Mouse (Mus musculus) brain, embryonic 14.5 days (tissue): Measurements from ENCODE around the gene Abtb2.

ENCODE experiments used
- CTCF ChIP-seq: fragments of 200-500 bp; IDR thresholded peaks from 2 replicates; pipeline ENCODE4 v1.5.1; 2012; ENCODE audit warnings: inconsistent platforms, mild to moderate bottlenecking, moderate library complexity, borderline replicate concordance; ENCODE audit not compliant: insufficient read depth, insufficient read length; ENCODE audit errors: extremely low read depth
- POLR2A ChIP-seq: fragments of 200-500 bp; IDR thresholded peaks from 2 replicates; pipeline ENCODE4 v1.6.1; 2012; ENCODE audit warnings: mild to moderate bottlenecking, inconsistent platforms, borderline replicate concordance; ENCODE audit not compliant: poor library complexity, insufficient read depth, insufficient read length, severe bottlenecking; ENCODE audit errors: extremely low read depth

DNA sequence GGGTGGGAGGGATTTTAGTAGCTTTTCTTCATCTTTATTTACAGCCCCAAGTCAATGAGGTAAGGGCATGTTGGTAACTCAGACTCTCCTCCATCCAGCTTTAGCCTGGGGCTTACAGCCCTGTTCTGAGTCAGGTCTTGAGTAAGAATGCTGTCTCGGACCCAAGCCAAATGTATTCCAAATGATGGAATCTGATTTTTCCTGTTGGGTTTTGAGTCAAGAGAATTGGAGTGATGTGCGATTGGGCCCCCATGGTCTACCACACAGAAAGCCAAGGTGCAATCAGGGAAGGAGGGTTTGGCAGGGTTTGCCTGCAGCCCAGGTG lies 66.8 kb downstream of the Abtb2 start:
- TF ChIP-seq POLR2A (no peak), CTCF (no peak)
